Mouse (Mus musculus): ENCODE results near the gene Gda. TPM values are rescaled to one million over a fixed set of nuclear protein-coding genes. Genes with fewer than 3 reads are reported as not detected.

Gda gene
- polyA plus RNA-seq (2014; fragmentation: Nextera tagmentation; extraction: Ambion mirVana): 0.23 and 0.57 TPM in 2 replicates

GRCm38 (mm10) chr19:21473345-21473744 is at the start of gene Gda:
Gene Gda (minus strand): TSS chr19:21473445.
- Histone ChIP-seq H3K9me3 (ENCODE audit: control insufficient read depth, low read length) (no peaks in the 10 kb centered on the region), H3K27me3 (replicated peaks; ENCODE audit: control insufficient read depth, insufficient read depth, low read length) (peaks cover 27% of the 10 kb centered on the region), H3K4me3 (ENCODE audit: low read depth, low read length) (peak within 1 kb of the TSS; percentile 39), H3K9ac (ENCODE audit: low read length) (no peak within 1 kb of the TSS), H3K27ac (ENCODE audit: low read depth) (no peak within 1 kb of the TSS), H3K4me1 (replicated peaks; ENCODE audit: control insufficient read depth, insufficient read depth, low read length) (peaks cover 5% of the 10 kb centered on the region; the same call in 1 of the 2 replicates), H3K36me3 (ENCODE audit: control insufficient read depth, insufficient read depth, low read length) (no peaks in the 10 kb centered on the region), H3K4me2 (ENCODE audit: low read length) (peak within 1 kb of the TSS; percentile 66)
- ATAC-seq (replicated peaks; ENCODE audit: low FRiP score, low TSS enrichment, low read depth) (no peak), DNase-seq (ENCODE audit: low spot score) (no peak)
- 60% methylated on average over 2 of the region's 2 CpGs for WGBS

- H3K36me3 ChIP-seq (ENCODE audit: control insufficient read depth, insufficient read depth, low read length): no peaks in the 10 kb centered on the region
- H3K4me1 ChIP-seq (replicated peaks; ENCODE audit: control insufficient read depth, insufficient read depth, low read length): no peaks in the 10 kb centered on the region
- H3K9me3 ChIP-seq (ENCODE audit: control insufficient read depth, low read length): no peaks in the 10 kb centered on the region
- no peak overlapping the region for H3K9ac ChIP-seq (ENCODE audit: low read length)
- H3K4me2 ChIP-seq (ENCODE audit: low read length): no peak overlapping the region
- no peaks in the 10 kb centered on the region for H3K27me3 ChIP-seq (replicated peaks; ENCODE audit: control insufficient read depth, insufficient read depth, low read length)
- H3K4me3 ChIP-seq (ENCODE audit: low read depth, low read length): no peak overlapping the region
- DNase-seq (ENCODE audit: low spot score): no peak
- no peak overlapping the region for H3K27ac ChIP-seq (ENCODE audit: low read depth)
- no peak for ATAC-seq (replicated peaks; ENCODE audit: low FRiP score, low TSS enrichment, low read depth)
- 67% methylated on average over 2 of the region's 2 CpGs for WGBS
Measured at GRCm38 (mm10) chr19:21520280-21520679, 47.0 kb upstream of the Gda start.

GRCm38 (mm10) chr19:21510116-21510515 is 36.9 kb upstream of the Gda start:
- 46% methylated on average over 3 of the region's 3 CpGs for WGBS
- no peak overlapping the region for H3K4me2 ChIP-seq (ENCODE audit: low read length)
- no peak for DNase-seq (ENCODE audit: low spot score)

GRCm38 (mm10) chr19:21507561-21508232 is 34.5 kb upstream of the Gda start:
- Histone ChIP-seq H3K27ac (ENCODE audit: low read depth) (no peak overlapping the region), H3K4me2 (ENCODE audit: low read length) (no peak overlapping the region), H3K27me3 (replicated peaks; ENCODE audit: control insufficient read depth, insufficient read depth, low read length) (no peaks in the 10 kb centered on the region), H3K36me3 (ENCODE audit: control insufficient read depth, insufficient read depth, low read length) (no peaks in the 10 kb centered on the region), H3K9ac (ENCODE audit: low read length) (no peak overlapping the region), H3K9me3 (ENCODE audit: control insufficient read depth, low read length) (no peaks in the 10 kb centered on the region), H3K4me3 (ENCODE audit: low read depth, low read length) (no peak overlapping the region), H3K4me1 (replicated peaks; ENCODE audit: control insufficient read depth, insufficient read depth, low read length) (no peaks in the 10 kb centered on the region)
- no peak for DNase-seq (ENCODE audit: low spot score)
- WGBS: 83% methylated on average over 7 of the region's 7 CpGs
- ATAC-seq (replicated peaks; ENCODE audit: low FRiP score, low TSS enrichment, low read depth): no peak

More at GRCm38 (mm10) chr19:21510116-21510515, 36.9 kb upstream of the Gda start:
- H3K4me1 ChIP-seq (replicated peaks; ENCODE audit: control insufficient read depth, insufficient read depth, low read length): no peaks in the 10 kb centered on the region
- no peak for ATAC-seq (replicated peaks; ENCODE audit: low FRiP score, low TSS enrichment, low read depth)
- no peak overlapping the region for H3K4me3 ChIP-seq (ENCODE audit: low read depth, low read length)
- no peak overlapping the region for H3K27ac ChIP-seq (ENCODE audit: low read depth)
- no peak overlapping the region for H3K9ac ChIP-seq (ENCODE audit: low read length)
- no peaks in the 10 kb centered on the region for H3K27me3 ChIP-seq (replicated peaks; ENCODE audit: control insufficient read depth, insufficient read depth, low read length)
- no peaks in the 10 kb centered on the region for H3K9me3 ChIP-seq (ENCODE audit: control insufficient read depth, low read length)
- no peaks in the 10 kb centered on the region for H3K36me3 ChIP-seq (ENCODE audit: control insufficient read depth, insufficient read depth, low read length)

GRCm38 (mm10) chr19:21507133-21507532 is 33.9 kb upstream of the Gda start:
- H3K36me3 ChIP-seq (ENCODE audit: control insufficient read depth, insufficient read depth, low read length): no peaks in the 10 kb centered on the region
- H3K4me2 ChIP-seq (ENCODE audit: low read length): no peak overlapping the region
- no peak overlapping the region for H3K9ac ChIP-seq (ENCODE audit: low read length)
- ATAC-seq (replicated peaks; ENCODE audit: low FRiP score, low TSS enrichment, low read depth) (no peak), DNase-seq (ENCODE audit: low spot score) (no peak)
- no peaks in the 10 kb centered on the region for H3K4me1 ChIP-seq (replicated peaks; ENCODE audit: control insufficient read depth, insufficient read depth, low read length)
- no peak overlapping the region for H3K27ac ChIP-seq (ENCODE audit: low read depth)
- no peaks in the 10 kb centered on the region for H3K9me3 ChIP-seq (ENCODE audit: control insufficient read depth, low read length)
- H3K4me3 ChIP-seq (ENCODE audit: low read depth, low read length): no peak overlapping the region
- H3K27me3 ChIP-seq (replicated peaks; ENCODE audit: control insufficient read depth, insufficient read depth, low read length): no peaks in the 10 kb centered on the region
- WGBS: 85% methylated on average over 2 of the region's 2 CpGs

- Histone ChIP-seq H3K4me2 (ENCODE audit: low read length) (no peak overlapping the region), H3K4me3 (ENCODE audit: low read depth, low read length) (no peak overlapping the region), H3K9me3 (ENCODE audit: control insufficient read depth, low read length) (no peaks in the 10 kb centered on the region), H3K27ac (ENCODE audit: low read depth) (no peak overlapping the region), H3K4me1 (replicated peaks; ENCODE audit: control insufficient read depth, insufficient read depth, low read length) (no peaks in the 10 kb centered on the region), H3K9ac (ENCODE audit: low read length) (no peak overlapping the region), H3K27me3 (replicated peaks; ENCODE audit: control insufficient read depth, insufficient read depth, low read length) (no peaks in the 10 kb centered on the region), H3K36me3 (ENCODE audit: control insufficient read depth, insufficient read depth, low read length) (no peaks in the 10 kb centered on the region)
- ATAC-seq (replicated peaks; ENCODE audit: low FRiP score, low TSS enrichment, low read depth) (no peak), DNase-seq (ENCODE audit: low spot score) (no peak)
- 46% methylated on average over 2 of the region's 2 CpGs for WGBS
Measured at GRCm38 (mm10) chr19:21504716-21505115, 31.5 kb upstream of the Gda start.

GRCm38 (mm10) chr19:21499394-21499983 is 26.2 kb upstream of the Gda start:
- WGBS: 77% methylated on average over 2 of the region's 2 CpGs
- Histone ChIP-seq H3K36me3 (ENCODE audit: control insufficient read depth, insufficient read depth, low read length) (no peaks in the 10 kb centered on the region), H3K27ac (ENCODE audit: low read depth) (no peak overlapping the region), H3K4me1 (replicated peaks; ENCODE audit: control insufficient read depth, insufficient read depth, low read length) (no peaks in the 10 kb centered on the region), H3K9ac (ENCODE audit: low read length) (no peak overlapping the region), H3K4me3 (ENCODE audit: low read depth, low read length) (no peak overlapping the region), H3K27me3 (replicated peaks; ENCODE audit: control insufficient read depth, insufficient read depth, low read length) (no peaks in the 10 kb centered on the region), H3K4me2 (ENCODE audit: low read length) (no peak overlapping the region), H3K9me3 (ENCODE audit: control insufficient read depth, low read length) (no peaks in the 10 kb centered on the region)
- no peak for DNase-seq (ENCODE audit: low spot score)
- ATAC-seq (replicated peaks; ENCODE audit: low FRiP score, low TSS enrichment, low read depth): no peak

- no peak overlapping the region for H3K4me3 ChIP-seq (ENCODE audit: low read depth, low read length)
- H3K36me3 ChIP-seq (ENCODE audit: control insufficient read depth, insufficient read depth, low read length): no peaks in the 10 kb centered on the region
- no peaks in the 10 kb centered on the region for H3K9me3 ChIP-seq (ENCODE audit: control insufficient read depth, low read length)
- H3K4me1 ChIP-seq (replicated peaks; ENCODE audit: control insufficient read depth, insufficient read depth, low read length): no peaks in the 10 kb centered on the region
- no peaks in the 10 kb centered on the region for H3K27me3 ChIP-seq (replicated peaks; ENCODE audit: control insufficient read depth, insufficient read depth, low read length)
- WGBS: 70% methylated on average over 4 of the region's 4 CpGs
- no peak overlapping the region for H3K27ac ChIP-seq (ENCODE audit: low read depth)
- ATAC-seq (replicated peaks; ENCODE audit: low FRiP score, low TSS enrichment, low read depth) (no peak), DNase-seq (ENCODE audit: low spot score) (no peak)
- H3K4me2 ChIP-seq (ENCODE audit: low read length): no peak overlapping the region
- no peak overlapping the region for H3K9ac ChIP-seq (ENCODE audit: low read length)
Measured at GRCm38 (mm10) chr19:21495817-21496216, 22.6 kb upstream of the Gda start.
